Mouse (Mus musculus) right cerebral cortex, postnatal 10 days (tissue): ENCODE measurements at regions not wholly inside any gene's neighbourhood (a gene's known extent, or its start where the extent isn't known, plus 50 kb on each side); places are given as distances from the start of the nearest gene placed in this dataset.

Experiments
- DNase-seq, 2 experiments: peaks; one replicate each; pipeline ENCODE4 v3.0.0; 2021; ENCODE audit warnings: low spot score in 2 of 2

DNA sequence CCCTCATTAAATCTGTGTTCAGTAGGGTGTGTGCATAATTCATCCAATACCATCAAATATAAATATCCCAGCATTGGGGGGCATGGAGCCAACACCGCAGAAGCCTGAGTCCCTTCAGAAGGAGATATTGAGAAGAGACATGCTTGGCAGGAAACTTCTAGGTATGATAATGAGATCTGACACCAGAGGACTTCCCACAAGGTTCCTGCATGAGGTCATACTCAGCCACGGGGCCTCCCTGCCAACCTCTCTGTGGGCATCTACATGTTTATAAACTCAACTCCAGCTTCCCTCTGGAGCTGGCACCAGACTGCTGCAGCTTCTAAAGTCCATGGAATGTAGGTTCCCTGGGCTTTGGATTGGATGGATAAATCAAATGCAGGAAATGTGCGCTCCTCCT, 587.4 kb upstream of the Kdm8 start:
- DNase-seq, result no peak

DNA sequence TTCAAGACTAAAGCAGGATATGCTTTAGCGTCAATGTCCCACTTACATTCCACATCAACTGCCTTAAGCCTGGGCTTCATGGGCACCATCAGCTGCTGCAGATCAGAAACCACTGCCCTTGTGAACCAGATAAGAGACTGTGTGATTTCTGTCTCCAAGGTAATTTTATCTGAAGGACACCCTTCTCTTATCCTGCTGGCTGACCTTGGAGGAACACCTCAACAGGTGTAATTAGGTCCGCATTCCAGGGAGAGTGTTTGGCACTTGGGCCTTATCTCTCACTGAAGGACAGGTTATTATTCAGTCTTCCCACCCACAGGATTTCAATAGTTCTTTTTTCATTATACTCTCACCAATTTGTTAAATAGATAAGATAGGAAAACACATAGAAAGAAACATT, 583.1 kb upstream of the Kdm8 start:
- no peak for DNase-seq

DNA sequence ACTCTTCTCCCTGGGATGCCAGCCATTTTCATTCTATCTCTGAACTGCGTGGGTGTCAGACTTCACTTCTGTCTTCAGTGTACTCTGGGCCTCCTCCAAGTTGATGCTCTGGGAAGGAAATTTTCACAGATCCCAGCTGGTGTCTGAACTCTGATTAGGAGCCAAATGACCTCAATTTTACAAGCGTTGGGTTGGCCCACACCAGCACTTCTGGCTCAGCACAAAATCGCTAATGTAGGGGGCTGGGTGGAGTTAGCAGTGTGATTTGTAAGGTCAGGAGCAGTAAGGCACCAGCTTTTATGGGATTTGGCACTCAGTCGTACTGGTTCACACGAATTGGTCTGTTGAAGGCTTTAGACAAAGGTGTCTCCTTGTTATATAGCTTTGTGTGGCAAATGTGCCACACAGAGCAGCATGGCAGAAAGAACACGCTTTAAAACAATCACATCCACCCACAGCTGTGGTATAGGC, 576.3 kb upstream of the Kdm8 start:
- DNase-seq, result no peak

DNA sequence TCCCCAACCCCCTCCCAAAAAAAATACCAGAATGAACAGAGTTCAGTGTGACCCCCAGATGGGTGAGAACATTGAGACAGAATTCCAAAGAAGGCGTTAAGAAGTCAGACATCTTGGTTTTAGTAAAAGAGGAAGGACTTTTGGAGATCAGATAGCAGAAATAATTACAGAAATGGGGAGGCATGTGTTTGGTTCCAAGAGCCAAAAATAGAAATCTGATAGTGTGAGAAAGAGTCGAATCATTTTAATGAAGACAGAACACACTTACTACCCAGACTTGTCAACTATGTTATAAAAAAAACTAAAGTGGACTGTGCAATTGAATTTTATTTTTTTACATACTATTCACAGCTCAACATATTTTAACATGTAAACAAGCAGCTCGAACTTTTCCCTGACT, 575.9 kb upstream of the Kdm8 start:
- no peak for DNase-seq

DNA sequence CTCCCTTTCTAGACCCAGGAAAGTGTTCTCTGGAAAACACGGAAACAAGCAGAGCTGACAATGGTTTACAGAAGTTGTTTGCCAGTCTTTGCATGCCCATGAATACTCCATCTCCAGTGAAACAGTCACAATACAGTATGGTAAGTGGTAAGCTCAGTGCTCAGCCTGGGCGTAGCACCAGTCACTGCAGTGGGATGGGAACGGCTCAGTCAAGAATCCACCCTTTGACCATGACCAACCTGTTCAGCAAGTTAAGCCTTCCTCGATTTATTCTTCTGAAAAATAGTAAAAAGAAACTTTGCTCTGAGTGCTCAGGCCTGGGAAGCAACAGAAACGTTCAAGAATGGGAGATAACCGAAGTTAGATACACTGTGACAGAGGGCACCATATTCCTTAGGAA, 563.7 kb upstream of the Kdm8 start:
- no peak for DNase-seq

DNA sequence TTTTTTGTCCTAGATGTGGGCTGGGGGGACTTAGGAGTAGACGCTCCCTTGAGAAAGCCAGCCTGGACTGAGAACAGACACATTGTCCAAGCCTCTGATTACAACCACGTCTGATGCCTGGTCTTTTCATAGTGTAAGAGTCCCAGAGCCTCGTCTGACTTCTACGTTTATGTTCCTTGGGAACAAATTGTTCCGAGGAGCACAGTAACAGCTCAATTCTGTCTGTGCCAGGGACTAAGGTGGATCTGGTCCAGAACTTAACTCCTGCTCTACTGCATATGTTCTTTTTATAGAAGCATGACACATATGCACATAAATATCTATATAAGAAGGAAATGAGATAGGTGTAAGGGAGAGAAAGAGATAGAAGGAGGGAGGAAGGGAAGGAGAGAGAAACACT, 537.2 kb upstream of the Kdm8 start:
- peak; percentile 39 to 53 for DNase-seq

DNA sequence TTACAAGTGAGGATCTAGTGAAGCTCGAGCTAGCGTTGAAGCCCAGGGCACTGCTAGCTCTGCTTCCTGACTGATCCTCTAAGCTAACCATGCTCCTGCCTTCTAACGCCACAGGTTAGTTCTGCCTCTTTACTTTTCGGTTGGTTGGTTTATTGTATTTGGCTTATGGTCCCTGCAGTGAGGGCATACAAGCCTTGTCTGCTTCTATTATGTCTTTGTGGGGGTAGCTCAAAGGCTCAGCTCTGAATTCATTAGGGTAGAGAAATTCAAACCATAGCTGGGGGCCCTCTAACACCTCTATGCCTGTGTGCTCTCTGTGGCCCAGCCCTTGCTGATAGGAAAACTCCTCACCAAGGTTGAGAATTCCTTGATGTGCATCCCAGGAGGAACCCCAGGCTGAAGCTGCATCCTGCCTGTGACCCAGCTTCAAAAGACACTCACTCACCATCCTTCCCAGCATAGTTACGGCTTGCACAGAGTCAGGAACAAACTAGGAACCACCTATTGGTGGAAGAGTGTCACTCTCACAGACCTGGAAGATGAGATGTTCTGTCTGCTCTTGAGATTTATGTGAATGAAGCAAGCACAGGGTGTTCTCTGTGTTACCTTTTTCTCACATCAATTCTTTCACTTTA, 536.7 kb upstream of the Kdm8 start:
- no peak for DNase-seq

DNA sequence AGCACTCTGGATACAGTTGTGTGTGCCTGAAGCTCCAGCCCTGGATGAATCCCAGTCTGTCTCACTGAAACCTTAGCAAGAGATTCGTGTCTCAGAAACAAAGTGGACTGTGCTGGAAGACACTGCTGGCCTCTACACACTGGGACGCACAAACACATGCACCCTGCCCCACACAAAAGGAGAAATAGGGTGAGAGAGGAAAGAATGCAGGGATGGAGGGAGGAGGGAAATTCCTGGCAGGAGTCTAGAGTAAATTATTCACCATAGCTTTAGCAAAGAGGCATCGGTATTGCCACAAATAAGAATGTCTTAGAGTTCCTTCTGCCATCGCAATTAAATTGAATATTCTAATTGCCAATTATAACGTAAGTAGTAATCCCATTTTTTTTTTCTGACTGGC, 530.4 kb upstream of the Kdm8 start:
- DNase-seq, result no peak

DNA sequence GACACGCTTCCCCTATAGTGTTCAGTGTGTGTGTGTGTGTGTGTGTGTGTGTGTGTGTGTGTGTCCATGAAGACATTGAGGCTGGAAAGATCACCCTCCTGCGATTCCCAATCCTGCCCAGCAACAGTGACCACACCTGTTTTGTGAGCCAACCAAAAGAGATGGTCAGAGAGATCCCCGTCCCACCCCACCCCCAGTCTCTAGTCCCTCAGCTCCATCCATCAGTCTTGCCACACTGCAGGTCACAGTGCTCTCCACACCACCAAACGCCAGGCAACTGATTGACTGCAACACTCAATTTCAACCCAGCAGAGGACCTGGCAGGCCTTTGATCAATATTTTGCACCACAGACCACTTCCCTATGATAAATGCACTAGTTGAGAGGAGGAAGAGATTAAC, 530.0 kb upstream of the Kdm8 start:
- DNase-seq, result no peak

DNA sequence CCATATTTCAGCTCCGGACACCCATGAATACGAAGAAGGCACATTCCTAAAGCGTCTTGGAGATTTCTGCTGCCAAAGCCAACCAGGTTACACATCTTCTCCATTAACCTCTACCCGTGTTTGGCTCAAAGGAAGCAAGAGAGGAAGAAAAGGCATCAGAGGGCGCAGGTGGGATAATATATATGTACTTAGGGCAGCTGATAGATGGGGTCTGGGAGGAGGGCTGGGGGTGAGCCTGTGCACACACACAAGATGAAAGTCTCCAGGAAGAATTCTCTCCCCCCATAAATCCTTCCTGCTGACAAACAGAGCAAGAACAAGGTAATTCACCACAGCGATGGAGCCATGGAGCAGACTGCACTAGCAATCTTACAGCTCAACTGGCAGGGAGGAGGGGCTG, 529.5 kb upstream of the Kdm8 start:
- DNase-seq, result no peak

DNA sequence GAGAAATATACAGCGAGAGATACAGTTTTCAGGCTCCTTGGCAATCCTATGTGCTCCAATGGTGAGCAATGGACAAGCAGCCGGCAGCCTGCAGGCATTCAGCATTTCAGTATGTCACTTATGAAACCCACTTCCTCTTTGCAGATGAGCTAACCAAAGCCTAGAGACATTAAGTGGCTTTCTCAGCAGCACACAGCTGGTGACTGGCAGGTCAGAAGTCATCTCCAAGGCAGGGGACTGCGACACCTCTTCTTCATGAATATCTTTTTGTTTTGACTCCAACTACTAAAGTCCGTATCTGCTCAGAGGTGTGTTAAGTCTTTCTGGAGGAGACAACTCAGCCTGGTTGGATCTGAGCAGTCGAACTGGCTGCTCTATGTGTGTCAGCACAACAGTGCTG, 528.8 kb upstream of the Kdm8 start:
- no peak for DNase-seq

DNA sequence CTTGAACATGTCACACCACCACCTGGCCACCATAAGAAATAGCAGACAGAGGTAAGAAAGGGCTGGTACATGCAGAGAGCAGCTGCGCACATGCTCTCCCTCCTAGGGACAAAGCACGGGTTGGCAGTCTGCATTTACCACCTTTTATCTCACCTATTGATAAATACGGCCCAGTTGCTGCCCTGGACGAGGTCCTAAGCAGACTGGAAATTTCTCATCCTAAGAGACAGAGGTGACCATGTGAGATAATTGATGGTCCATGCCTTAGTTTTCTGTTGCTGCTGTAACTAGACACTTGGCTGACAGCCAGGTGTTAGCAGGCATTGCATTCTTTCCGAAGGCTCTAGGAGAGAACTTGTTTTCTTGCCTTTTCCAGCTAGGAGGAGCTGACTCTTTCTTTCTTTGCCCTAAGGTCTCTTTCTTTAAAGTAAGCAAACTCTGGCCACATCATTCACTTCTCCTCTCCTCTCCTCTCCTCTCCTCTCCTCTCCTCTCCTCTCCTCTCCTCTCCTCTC, 526.8 kb upstream of the Kdm8 start:
- DNase-seq, result no peak

DNA sequence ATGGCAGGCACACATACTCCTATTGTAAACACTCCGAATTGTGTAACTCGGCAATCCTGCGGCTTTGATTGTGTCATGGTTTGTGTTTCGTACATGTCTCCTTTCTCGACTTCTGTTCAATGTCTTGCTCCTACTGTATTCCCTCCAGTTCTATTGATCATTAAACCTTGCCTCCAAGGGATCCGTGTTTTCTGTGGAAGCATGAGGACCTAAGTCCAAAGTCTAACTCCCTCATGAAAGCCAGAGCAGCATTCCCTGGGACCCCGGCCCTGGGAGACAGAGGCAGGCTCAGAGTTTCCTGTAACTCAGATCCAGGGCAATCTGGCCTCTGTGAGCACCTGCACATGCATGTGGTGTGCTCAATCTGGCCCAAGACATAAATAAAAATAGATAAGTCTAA, 521.7 kb upstream of the Kdm8 start:
- no peak for DNase-seq

DNA sequence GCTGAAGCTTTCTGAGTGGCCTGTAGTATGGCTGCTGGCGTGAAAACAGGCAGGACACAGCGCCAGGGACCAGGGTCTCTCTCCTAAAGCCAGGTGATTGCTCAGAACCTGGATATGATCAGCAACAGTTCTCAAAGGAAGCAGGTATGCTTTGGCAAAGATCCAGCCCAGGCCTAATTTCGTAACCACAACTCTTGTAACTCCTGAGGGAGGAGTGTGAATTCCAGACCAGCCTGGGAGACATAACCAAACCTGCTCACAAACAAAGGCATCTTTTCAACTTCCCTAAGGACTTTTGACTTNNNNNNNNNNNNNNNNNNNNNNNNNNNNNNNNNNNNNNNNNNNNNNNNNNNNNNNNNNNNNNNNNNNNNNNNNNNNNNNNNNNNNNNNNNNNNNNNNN, 510.9 kb upstream of the Kdm8 start:
- DNase-seq, result no peak

DNA sequence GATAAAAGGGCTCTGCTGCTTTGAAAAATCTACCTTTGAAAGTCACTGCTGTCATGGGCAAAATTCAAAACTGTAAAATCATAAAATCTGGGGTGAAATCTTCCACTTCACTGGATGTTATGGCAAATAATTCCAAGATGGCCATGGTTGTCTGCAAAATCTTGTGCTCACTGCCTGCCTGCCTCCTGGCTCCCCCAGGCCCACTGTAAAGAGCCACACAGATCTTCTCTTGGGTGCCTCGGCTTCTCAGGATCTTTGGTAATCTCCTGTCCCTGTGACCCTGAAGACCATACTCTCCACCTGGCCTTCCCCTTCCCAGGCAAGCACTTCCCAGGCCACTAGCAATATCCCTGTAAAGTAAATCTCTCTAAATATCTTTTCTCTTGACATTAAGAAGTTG, 505.1 kb upstream of the Kdm8 start:
- no peak for DNase-seq

DNA sequence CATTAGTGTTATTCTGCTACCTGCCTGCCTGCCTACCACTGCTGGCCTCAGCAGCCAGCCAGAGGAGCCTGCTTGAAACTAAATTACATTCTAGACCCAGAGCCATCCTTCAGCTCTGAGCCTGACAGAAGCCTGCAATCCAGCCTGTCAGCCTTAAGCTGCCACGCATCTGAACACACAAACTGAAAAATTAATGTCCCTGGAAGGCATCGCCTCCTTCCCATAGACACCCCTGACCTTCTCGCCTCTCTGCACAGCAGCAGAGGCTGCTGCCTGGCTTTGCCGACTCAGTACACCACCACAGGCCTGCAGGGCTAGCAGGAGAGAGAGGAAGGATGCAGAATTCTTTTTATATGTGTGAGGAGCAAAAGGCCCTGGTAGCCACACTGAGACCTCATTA, 502.9 kb upstream of the Kdm8 start:
- DNase-seq, result no peak

DNA sequence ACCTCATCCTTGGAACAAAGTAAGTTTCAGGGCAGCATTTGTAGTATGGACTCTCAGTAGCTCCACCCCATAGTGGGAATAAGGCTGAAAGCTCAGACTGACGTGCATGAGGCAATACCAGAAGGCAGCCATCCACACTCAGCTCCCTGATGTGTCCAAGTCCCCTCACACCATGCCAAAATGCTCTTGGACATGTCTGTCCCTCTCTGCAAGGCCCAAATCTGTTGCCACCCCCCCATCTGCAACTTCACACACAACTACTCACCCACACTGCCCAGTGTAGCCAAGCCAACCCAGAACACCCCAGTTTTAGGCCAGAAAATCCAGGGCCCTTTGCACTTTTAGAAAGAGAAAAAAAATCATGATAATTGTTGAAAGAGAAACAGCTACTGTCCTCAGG, 498.1 kb upstream of the Kdm8 start:
- DNase-seq, result no peak

DNA sequence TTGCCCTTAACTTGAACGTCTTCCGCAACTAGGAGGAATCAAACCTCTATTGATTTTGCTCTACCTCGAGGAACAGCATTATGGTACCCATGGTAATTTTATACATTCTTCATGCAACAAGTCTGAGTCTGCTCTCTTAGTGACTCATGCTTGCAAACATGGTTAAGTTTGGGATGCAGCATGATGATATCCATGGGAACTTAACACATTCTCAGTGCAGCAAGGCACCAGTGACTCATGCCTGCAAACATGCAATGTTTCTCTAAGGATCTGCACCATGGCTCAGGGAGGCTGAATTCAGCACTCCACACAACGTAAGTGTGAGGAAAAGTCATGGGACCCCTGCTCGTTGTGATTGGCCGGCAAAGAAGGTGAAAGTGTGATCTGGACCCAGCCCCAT, 487.1 kb upstream of the Kdm8 start:
- DNase-seq, result no peak

DNA sequence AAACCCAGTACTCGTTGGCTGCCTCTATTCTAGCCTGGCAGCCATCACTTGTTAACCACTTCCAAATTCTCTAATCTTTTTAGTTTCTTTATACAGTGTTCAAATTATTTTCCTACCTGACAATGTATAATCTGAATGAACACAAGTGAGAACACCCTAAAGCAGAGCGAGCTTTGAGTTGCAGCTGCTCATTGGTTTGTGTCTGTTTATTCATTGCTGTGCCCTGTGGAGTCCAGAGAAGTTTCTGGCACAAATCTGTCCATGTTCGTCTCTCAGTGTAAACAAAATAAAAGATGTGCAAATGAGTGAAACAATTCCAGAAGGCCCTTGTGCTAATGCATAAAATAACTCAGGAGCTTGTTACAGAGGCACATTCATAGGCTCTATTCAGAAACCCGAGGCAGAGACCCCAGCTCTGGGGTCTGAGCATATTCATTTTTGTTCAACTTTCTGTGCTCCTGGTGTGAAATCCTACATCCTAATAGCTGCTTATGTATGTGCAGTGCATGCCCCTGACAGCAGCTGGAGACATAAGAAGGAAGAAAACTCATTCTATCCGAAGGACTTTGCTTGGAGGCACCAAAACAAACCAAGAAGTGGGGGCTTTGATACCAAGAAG, 469.5 kb upstream of the Kdm8 start:
- DNase-seq, result no peak

DNA sequence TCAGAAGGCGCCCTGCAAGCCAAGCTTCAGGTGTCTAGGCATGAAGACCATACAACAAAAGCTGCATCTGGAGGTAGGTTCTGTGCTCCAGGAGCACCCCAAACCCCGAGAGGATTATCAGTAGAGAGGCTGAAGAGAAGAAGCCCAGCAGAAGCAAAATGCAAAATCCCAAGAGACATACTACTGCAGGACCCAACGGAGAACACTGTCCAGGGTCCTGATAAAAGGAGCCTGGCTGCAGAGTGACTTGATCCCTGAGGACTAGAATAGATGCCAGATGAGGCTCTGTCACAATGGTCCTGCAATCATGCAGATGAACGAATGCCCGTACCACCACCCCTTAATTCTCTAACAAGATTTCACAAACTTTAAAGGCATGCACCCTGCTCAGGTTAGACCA, 455.0 kb upstream of the Kdm8 start:
- DNase-seq, result no peak

DNA sequence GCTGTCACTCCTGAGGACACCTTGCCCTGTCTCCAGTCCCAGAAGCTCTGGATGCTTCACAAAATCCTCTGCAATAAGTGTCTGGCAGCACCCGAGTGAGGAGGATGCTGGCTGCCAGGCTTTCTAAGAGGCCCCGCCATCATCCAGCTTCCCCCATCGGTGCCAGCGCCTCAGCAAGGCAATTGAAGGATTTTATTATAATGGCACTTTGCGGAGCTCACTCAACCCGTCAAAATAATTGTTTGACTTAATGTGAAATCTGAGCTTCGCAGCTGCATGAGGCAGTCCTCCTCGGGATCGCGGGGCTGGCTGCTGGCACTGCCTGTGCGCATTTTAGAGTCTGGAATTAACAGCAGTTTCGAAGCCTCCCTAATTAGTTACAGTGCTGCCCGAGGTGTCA, 453.8 kb upstream of the Kdm8 start:
- peak; percentile 60 to 71 for DNase-seq

DNA sequence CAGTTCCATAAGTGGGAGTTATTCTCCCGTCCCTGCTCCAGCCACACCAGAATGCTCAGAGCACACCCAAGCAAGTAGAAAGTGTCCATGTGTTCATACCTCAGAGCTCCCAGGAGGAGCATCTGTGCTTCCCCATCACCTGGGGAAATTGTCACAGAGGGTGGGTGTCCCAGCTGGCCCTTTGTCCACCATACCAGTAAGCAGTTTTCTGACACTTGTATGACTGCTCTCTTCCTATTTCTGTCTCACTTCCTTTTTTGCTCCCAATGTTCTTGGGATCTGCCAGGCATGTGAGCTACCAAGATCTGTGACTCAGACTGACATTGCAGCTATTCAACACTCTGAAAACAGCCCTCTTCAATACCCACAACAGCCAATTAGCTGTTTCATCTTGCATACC, 447.9 kb upstream of the Kdm8 start:
- DNase-seq, result no peak

DNA sequence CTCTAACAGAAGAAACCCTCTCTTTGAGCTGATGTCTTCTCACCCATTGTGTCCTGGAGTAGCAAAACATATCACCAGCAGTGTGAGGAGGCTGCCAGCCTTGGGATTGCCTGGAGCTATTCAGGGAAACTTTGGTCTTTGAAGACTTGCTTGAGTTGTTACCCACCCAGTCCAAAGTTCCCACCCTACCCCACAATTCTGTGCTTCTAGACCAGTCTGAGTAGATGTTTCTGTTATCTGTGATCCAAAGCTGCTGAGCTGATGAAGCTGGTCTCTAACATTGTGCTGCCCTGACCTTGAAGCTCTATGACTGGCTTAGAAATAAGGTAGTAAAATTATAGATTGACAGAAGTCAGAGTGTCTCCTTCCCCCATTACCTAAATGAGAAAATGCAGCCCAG, 443.8 kb upstream of the Kdm8 start:
- no peak for DNase-seq

DNA sequence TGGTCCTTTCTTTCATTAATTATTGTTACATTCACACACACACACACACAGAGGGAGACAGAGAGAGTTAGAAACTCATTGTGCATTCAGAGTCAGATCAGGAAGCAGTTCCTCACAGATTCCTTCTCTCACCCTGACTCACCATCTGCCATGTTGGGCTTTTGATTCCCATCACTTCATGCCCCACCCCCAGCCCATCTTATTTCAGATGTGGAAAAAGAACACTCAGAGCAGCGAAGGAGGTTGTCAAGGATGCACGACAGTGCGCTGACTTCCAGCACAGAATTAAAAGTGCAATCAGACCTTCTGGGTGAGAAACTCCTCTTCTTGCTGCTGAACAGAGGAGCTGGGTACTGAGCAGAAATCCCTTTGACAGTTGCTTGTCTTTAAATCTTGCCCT, 438.8 kb upstream of the Kdm8 start:
- peak; percentile 65 to 76 for DNase-seq
